Mouse (Mus musculus) cerebellum, adult 11-12 months (tissue): ENCODE results near the gene Cd68.

ENCODE experiments used
- DNase-seq: peaks from one replicate; pipeline ENCODE4 v3.0.0; 2022

Cd68 gene

DNA sequence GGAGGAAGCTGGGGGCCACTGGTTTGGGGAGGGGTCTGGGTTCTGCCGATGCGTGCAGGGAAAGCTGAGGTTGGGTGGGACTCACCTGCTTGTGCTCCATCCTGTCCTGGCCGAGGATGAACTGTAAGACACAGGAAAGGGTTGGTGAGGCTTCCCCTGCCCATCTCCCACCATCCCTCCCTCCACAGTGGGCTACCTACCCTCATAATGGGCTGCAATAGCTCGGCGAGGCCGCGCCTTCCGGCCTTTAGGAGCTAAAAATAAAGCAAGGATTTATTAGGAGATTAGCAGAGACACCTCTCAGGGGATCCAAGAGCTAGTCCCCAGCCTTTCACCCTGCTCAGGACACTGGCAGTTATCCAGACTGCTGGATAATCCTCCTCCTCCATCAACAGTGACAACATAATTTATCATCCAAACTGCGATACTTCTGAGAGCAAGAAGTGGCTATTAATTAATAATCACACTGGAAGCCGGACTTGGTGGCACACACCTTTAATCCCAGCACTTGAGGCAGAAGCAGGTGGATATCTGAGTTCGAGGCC lies 27.5 kb upstream of the Cd68 start:
- no peak for DNase-seq

DNA sequence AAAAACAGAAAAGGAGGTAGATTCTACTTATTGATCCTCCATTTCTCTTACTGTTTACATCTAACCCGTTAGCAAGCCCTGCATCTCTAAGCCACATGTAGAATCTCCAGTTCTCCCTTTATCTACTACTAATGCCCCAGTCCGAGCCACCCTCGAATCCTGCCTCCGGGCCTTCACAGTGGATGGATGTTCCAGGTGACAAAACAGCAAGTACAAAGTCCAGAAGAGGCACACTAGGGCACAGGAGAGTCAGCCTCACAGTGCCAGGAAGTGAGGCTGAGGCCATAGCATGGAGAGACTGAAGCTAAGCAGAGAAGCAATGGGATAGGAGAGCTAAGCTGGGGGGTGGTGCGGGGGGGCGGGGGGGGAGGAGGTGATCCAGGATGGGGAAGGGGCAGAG lies 26.9 kb upstream of the Cd68 start:
- DNase-seq: no peak

GRCm38 (mm10) chr11:69692196-69692811 lies 26.4 kb upstream of the Cd68 start:
- DNase-seq: no peak

DNA sequence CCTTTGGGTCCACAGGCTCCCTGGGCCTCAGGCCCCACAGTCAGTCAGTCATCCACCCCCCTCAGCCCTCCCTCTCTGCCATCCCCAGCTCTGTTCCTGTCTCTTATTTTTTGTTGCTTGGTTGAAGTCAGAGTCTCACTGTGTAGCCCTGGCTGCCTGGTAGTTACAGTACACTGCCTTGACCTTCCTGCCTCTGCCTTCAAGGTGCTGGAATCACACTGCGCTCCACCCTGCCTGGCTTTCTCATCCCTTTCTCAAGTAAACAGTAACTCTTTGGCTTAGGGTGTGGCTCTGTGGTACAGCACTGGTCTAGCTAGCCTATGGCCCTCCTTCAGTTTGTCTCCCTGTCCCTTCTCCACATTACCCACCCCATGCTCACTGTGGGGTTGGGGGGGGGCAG lies 23.9 kb upstream of the Cd68 start:
- DNase-seq: no peak

- no peak for DNase-seq
Observed at GRCm38 (mm10) chr11:69687061-69687460, 21.1 kb upstream of the Cd68 start.

DNA sequence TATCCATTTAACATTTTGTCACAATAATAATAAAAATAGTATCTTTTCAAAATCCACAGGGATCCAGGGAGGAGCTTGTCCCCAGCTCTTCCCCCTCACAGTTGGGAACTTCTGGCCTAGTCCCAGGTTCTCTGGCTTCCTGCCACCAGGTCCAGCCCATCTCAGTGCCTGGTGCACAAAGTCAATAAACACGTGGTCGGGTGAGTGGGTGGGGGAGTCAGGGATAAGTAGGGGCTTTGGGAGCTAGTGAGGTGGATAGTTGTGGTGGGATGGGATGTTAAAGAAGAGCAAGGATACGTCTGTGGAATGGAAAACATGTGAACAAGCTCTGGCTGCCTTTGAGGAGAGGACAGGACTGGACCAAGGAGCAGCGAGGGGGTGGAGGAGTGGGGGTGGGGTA lies 20.4 kb upstream of the Cd68 start:
- peak; percentile 79 for DNase-seq

DNA sequence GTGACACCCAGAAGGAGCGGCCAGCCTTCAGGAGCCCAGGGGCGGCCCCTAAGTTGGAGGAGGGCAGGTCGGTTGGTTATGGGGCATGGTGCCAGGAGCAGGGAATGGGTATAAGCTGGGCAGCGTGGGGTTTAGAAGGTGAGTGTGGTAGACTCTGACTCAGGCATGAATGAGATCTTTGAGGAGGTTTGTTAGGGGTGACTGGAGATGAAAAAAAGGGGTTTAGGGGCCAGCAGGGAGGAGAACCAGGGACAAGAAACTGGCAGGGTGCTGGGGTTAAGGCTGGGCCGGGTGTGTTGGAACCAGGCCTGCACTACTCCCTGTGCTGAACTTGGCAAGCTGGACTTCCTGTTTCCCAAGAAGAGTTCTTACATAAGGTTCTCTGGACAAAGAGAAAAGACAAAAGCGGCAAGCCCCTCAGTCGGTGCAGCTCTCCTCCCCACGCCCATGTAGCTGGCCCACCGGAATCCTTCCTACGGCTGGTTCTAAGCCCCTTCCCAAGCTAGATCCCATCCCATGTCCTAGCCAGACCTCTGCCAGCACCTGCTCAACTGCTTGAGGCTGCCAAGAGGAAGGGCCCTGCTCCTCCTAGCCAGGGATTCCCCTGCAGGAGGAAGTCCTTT lies 19.7 kb upstream of the Cd68 start, which contains the start of gene Tnfsf13:
TSS of gene Tnfsf13 (minus strand) at position 259 of the 623 bp plus-strand sequence.
- DNase-seq: peak; percentile 92

DNA sequence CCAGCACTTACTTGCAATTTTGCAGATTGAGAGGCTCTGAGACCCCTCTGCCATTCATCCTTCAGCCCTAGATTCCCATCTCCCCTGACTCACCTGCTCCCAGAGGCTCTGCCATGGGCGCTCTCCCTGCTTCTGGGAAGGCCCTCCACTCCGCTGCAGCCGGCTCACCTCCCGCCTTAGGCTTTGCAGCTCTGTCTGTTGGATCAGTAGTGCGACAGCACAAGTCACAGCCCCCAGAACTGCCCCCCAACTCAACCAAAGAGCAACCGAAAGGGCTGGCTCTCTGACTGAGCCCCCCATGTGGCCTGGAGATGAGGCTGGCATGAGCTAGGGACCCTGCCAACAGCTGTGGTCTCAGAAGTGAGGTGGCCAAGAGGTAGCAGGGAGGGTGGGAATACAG lies 19.0 kb upstream of the Cd68 start:
- DNase-seq: peak; percentile 58

DNA sequence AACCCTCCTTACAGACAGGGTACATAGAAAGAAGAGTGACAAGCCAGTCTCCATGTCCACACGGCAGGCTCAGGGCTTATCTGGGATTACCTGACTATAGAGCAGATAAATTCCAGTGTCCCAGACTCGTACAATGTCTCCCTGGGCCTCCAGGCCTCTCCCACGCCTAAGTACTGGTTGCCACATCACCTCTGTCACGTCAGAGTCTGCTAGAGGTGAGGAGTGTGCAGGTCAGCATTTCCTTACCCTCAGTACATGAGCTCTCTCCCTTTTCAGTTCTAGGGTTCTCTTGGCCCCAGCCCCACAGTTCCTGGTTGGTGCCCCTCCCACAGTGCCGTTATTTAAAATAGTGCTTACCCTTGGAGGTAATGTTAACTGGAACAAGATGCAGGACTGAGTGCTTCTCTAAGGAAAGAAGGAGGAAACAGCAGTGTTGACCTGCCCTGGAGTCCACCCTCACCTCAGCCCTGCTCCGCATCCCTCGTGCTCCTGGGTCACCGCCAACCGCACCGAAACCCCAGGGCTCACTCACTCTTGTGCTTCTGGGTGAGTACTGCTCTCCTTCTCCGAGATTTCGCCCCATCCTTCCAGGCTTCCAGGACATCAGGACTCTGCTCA lies 18.3 kb upstream of the Cd68 start:
- DNase-seq: peak; percentile 59

- DNase-seq: no peak
Observed at GRCm38 (mm10) chr11:69683576-69683975, 17.6 kb upstream of the Cd68 start.

DNA sequence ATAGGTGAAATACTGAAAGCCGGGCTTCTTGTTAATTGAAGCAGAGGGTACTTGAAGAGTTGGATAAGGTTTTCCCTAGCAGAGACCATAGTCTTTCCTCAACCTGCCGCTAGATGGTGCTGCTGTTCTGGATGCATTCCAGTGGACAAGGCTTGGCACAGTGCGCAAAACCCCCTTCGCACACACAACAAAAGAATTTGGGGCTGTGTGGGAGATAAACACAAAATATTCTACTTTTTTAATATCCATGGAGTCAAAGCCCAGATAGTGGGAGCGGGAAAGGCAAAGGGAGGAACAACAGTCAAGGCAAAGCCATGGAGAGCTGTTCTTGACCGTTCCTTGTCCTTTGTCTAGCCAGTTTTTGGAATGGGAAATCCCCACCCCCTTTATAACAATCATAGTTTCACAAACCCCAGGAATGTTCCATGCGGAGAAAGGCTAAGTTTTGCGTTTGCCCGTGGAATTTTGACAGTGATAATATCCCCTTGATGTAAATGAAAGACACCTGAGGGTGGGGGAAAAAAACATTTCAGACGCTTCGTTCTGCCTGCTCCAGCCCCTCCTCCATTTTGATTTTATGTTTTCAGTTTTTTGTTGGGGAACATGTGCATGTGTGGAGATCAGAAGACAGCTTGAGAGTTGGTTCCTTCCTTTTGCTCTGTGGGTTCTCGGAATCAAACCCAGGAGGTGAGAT lies 17.0 kb upstream of the Cd68 start:
- DNase-seq: peak; percentile 82

GRCm38 (mm10) chr11:69682209-69682839 lies 16.4 kb upstream of the Cd68 start:
- DNase-seq: no peak

DNA sequence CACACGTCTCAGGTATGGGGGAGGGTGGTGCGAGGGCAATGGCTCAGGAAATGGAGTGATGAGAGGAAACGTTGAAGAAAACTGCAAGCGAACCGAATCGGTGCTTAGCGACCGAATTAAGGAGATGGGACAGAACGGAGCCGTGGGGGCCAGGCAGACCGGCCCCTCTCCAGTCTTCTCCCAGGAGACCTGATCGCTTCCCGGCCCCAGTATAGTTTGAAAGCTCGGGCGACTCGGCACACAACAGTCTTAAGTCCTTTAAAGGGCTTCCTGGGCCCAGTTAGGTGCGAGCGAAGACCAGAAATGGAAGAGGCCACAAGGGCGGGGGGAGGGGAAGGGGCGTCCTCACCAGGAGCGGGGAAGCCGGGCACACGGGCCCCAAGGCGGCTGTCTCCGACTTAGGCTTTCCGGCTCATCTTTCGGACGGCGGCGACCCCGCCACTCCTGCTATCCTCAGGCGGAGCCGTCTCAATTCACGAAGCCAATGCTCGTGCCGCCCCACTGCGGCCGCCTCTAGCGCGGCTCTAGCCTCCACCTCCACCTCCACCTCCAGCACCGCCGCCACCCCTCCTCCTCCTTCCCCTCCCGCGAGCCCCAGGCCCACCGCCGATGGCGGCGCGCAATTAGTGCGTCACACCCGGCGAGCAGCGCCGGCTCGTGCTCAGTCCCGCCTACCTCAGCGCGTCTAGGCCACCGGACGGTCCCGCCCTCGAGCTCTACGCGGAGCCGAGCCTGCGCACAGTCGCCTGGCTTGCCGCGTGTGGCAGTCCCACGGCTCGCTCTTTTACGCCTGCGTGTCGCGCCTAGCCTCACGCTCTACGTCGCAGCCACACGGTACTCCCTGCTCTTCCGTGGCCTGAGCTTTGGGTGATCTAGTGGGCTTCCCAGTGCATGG lies 15.6 kb upstream of the Cd68 start, which contains the start of gene Senp3:
TSS of gene Senp3 (minus strand) at position 771 of the 895 bp plus-strand sequence.
- DNase-seq: peak; percentile 98

DNA sequence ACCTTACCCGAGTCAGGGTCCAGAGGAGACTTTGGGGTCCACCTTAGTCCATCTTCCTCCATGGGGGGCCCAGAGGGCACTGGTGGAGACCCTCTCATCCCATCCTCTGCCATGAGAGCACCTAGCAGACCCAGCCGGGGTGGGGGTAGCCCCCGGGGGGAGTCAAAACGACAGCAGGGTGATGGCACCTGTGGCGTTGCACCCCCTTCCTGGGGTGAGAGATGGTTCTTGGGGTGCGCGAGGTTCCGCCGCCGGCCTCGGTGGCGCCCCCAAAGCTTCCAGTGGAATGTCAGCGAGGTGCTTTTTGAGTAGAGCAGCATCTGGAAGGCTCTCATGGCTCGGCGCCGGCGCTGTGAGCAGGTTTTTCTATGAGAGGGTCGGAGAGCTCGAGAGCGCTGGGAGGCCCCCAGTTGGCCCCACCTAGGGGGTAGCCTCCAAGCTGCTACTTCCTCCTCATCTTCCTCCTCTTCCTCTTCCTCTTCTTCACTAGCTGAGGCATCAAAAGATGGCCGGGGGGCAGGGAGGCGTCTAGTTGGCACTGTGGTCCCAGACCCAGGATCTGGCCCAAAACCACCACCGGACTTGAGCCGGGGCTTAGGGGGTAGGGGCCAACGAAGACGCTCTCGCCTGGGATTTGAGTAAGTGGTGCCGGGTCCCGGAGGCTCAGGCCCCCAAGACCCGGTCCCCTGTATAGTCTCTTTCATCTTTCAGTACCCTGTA lies 14.3 kb upstream of the Cd68 start:
- DNase-seq: peak; percentile 71

DNA sequence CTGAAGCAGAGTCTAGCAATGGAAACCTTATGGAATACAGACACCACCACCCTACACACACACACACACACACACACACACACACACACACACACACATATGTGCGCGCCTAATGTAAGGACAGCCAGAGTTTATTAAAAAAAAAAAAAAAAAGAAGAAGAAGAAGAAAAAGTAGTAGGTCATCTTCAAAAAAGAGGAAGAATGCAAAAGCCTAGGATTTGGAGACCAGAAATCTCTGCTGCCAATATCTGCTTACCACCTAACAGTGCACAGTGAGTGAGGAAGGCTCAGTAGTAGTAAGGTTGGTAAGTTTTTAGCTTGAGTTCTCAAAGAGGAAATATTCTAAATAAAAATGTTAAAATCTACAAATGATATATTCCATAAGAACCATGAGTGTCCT lies 13.2 kb upstream of the Cd68 start:
- no peak for DNase-seq

- peak; percentile 100 for DNase-seq
Observed at GRCm38 (mm10) chr11:69672211-69672706, 6.3 kb upstream of the Cd68 start, which contains the start of gene Eif4a1. Gene Eif4a1, minus strand, starts transcription at chr11:69672423.

DNA sequence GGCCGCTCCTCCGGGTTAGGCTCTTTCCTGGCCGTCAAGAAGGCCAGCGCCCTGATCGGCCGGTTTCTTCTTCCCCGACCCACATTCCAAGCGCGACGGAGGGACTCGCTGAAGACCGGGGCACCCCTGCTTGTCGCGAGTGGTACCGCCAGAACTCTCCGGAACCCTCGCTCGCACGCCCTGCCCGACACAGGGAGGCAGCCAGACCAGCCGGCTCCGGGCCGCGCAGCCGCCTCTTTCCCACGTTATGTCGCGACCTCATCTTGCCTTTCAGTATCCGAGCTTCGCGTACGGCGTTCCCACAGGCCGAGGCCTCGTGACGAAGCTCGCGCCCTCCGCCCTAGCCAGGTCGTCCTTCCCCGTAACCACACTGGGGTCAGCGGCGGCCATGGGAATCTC lies 5.8 kb upstream of the Cd68 start:
- DNase-seq: no peak

GRCm38 (mm10) chr11:69670786-69671725 lies 5.1 kb upstream of the Cd68 start:
- peak; percentile 97 for DNase-seq

DNA sequence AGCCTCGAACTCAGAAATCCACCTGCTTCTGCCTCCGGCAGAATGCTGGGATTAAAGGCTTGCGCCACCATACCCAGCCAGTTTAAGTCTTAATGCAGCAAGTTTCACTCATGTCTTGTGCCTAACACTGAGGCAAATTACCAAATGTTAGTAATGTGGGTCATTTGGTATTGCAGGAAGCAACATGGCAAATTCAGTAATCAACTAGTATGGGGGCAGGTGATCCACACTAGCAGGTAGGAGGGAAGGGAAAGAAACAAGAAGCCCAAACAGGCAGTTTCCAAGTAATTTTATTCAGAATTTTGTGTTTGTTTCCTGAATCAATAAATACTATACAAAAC lies 682 bp upstream of the Cd68 start:
- DNase-seq: no peak

GRCm38 (mm10) chr11:69665457-69665960 lies 444 bp downstream of the Cd68 start:
- peak; percentile 30 for DNase-seq
